Mouse (Mus musculus) neural tube, embryonic 12.5 days (tissue): Measurements from ENCODE around the gene E130208F15Rik. TPM values are rescaled to one million over a fixed set of nuclear protein-coding genes. Genes with fewer than 3 reads are reported as not detected.

Experiments used
- ATAC-seq: fragments of 200-750 bp; cut with Nextera tagmentation; 2 replicates; pipeline ENCODE4 v1.8.0; 2017; ENCODE audit warnings: low read depth, mild to moderate bottlenecking, moderate TSS enrichment, moderate library complexity; ENCODE audit not compliant: low FRiP score
- H3K27ac ChIP-seq: fragments of 300-500 bp; sonication (generic); 2 replicates; pipeline ENCODE4 v1.5.1; 2016
- H3K27me3 ChIP-seq: fragments of 300-500 bp; sonication (generic); replicated peaks from 2 replicates; pipeline ENCODE4 v1.6.1; 2016; ENCODE audit warnings: mild to moderate bottlenecking
- H3K36me3 ChIP-seq: fragments of 300-500 bp; sonication (generic); 2 replicates; pipeline ENCODE4 v1.6.1; 2016; ENCODE audit warnings: mild to moderate bottlenecking
- H3K4me1 ChIP-seq: fragments of 300-500 bp; sonication (generic); 2 replicates; pipeline ENCODE4 v1.6.1; 2016
- H3K4me2 ChIP-seq: fragments of 300-500 bp; sonication (generic); replicated peaks from 2 replicates; pipeline ENCODE4 v1.6.1; 2016; ENCODE audit warnings: mild to moderate bottlenecking
- H3K4me3 ChIP-seq: fragments of 300-500 bp; sonication (generic); 2 replicates; pipeline ENCODE4 v1.5.1; 2016
- H3K9ac ChIP-seq: fragments of 300-500 bp; sonication (generic); 2 replicates; pipeline ENCODE4 v1.6.1; 2016; ENCODE audit warnings: mild to moderate bottlenecking
- H3K9me3 ChIP-seq: fragments of 300-500 bp; sonication (generic); 2 replicates; pipeline ENCODE4 v1.6.1; 2016; ENCODE audit warnings: mild to moderate bottlenecking
- whole genome bisulfite sequencing: fragments of 180-500 bp; shearing (Covaris S2); methylation state at CpG from one replicate; pipeline ENCODE4 v1.1.7; 2016; 5-methylcytosine and 5-hydroxymethylcytosine counted together
- polyA plus RNA-seq: library from polyadenylated mRNA; unstranded; fragments of >200 nt; fragmentation: Nextera tagmentation; extraction: Ambion mirVana; gene quantifications from 2 replicates; pipeline ENCODE4 v1.2.1, GENCODE M21; 2016

The E130208F15Rik gene
- polyA plus RNA-seq, 1 experiment from 2014 or later = not detected

GRCm38 (mm10) chr7:30324300-30324944 lies 2.9 kb downstream of the E130208F15Rik start:
- Histone ChIP-seq H3K36me3 (0 out of 2 replicates have a peak, but pooled peaks cover under 1% of the 10 kb centered on the region), H3K9me3 (0 out of 2 replicates have a peak, but pooled peaks cover 5% of the 10 kb centered on the region), H3K4me2 (no peak overlapping the region), H3K4me3 (no peak overlapping the region), H3K9ac (no peak overlapping the region), H3K4me1 (peaks cover 22% of the 10 kb centered on the region), H3K27ac (no peak overlapping the region), H3K27me3 (0 out of 2 replicates have a peak, but pooled peaks cover 15% of the 10 kb centered on the region)
- 83% methylated on average over 5 of the region's 5 CpGs for WGBS
- no peak for ATAC-seq

- 0 out of 2 replicates have a peak, but pooled peaks cover 15% of the 10 kb centered on the region for H3K27me3 ChIP-seq
- no peak overlapping the region for H3K4me3 ChIP-seq
- no peaks in the 10 kb centered on the region for H3K36me3 ChIP-seq
- ATAC-seq = no peak
- H3K27ac ChIP-seq = no peak overlapping the region
- peaks cover 22% of the 10 kb centered on the region for H3K4me1 ChIP-seq
- H3K4me2 ChIP-seq = no peak overlapping the region
- H3K9me3 ChIP-seq = 0 out of 2 replicates have a peak, but pooled peaks cover 5% of the 10 kb centered on the region
- no peak overlapping the region for H3K9ac ChIP-seq
- 42% methylated on average over 2 of the region's 2 CpGs for WGBS
Measured at GRCm38 (mm10) chr7:30325364-30325763, 3.8 kb downstream of the E130208F15Rik start.

- no peak overlapping the region for H3K9ac ChIP-seq
- no peak overlapping the region for H3K4me3 ChIP-seq
- H3K9me3 ChIP-seq = 0 out of 2 replicates have a peak, but pooled peaks cover 5% of the 10 kb centered on the region
- peaks cover 16% of the 10 kb centered on the region for H3K4me1 ChIP-seq
- H3K27ac ChIP-seq = no peak overlapping the region
- no peak overlapping the region for H3K4me2 ChIP-seq
- no peaks in the 10 kb centered on the region for H3K36me3 ChIP-seq
- no peak for ATAC-seq
- H3K27me3 ChIP-seq = 0 out of 2 replicates have a peak, but pooled peaks cover 15% of the 10 kb centered on the region
Measured at GRCm38 (mm10) chr7:30326427-30326826, 4.9 kb downstream of the E130208F15Rik start.

- 0 out of 2 replicates have a peak, but pooled peaks cover 5% of the 10 kb centered on the region for H3K9me3 ChIP-seq
- 0 out of 2 replicates have a peak, but pooled peaks cover 15% of the 10 kb centered on the region for H3K27me3 ChIP-seq
- no peak overlapping the region for H3K9ac ChIP-seq
- no peak overlapping the region for H3K27ac ChIP-seq
- H3K4me3 ChIP-seq = no peak overlapping the region
- no peak overlapping the region for H3K4me2 ChIP-seq
- ATAC-seq = no peak
- H3K4me1 ChIP-seq = peaks cover 15% of the 10 kb centered on the region; the same call in 1 of the 2 replicates
- H3K36me3 ChIP-seq = no peaks in the 10 kb centered on the region
- 58% methylated on average over 15 of the region's 15 CpGs for whole genome bisulfite sequencing
Measured at GRCm38 (mm10) chr7:30327140-30327539, 5.6 kb downstream of the E130208F15Rik start.

- peaks cover 9% of the 10 kb centered on the region; the same call in 1 of the 2 replicates for H3K4me1 ChIP-seq
- H3K4me2 ChIP-seq = no peak overlapping the region
- no peak overlapping the region for H3K27ac ChIP-seq
- 0 out of 2 replicates have a peak, but pooled peaks cover 5% of the 10 kb centered on the region for H3K9me3 ChIP-seq
- 0 out of 2 replicates have a peak, but pooled peaks cover 15% of the 10 kb centered on the region for H3K27me3 ChIP-seq
- H3K9ac ChIP-seq = no peak overlapping the region
- H3K4me3 ChIP-seq = no peak overlapping the region
- WGBS = 27% methylated on average over 10 of the region's 10 CpGs
- ATAC-seq = no peak
- no peaks in the 10 kb centered on the region for H3K36me3 ChIP-seq
Measured at GRCm38 (mm10) chr7:30328379-30328778, 6.8 kb downstream of the E130208F15Rik start.

- Histone ChIP-seq H3K4me1 (peaks cover 9% of the 10 kb centered on the region; the same call in 1 of the 2 replicates), H3K4me3 (no peak overlapping the region), H3K36me3 (no peaks in the 10 kb centered on the region), H3K9ac (no peak overlapping the region), H3K4me2 (peak overlapping the region; percentile 50), H3K9me3 (no peaks in the 10 kb centered on the region), H3K27ac (no peak overlapping the region), H3K27me3 (peaks cover 34% of the 10 kb centered on the region)
- peak; percentile 92 for ATAC-seq
- 7% methylated on average over 13 of the region's 13 CpGs for WGBS
Measured at GRCm38 (mm10) chr7:30331887-30332286, 10.3 kb downstream of the E130208F15Rik start.

- Histone ChIP-seq H3K36me3 (no peaks in the 10 kb centered on the region), H3K4me1 (peaks cover 5% of the 10 kb centered on the region; the same call in 1 of the 2 replicates), H3K4me2 (peak overlapping the region; percentile 50), H3K4me3 (no peak overlapping the region), H3K27me3 (peaks cover 29% of the 10 kb centered on the region), H3K9ac (no peak overlapping the region), H3K27ac (no peak overlapping the region), H3K9me3 (no peaks in the 10 kb centered on the region)
- ATAC-seq = no peak
- WGBS = 68% methylated on average over 18 of the region's 18 CpGs
Measured at GRCm38 (mm10) chr7:30332622-30333259, 11.2 kb downstream of the E130208F15Rik start.

- no peak overlapping the region for H3K4me2 ChIP-seq
- H3K27me3 ChIP-seq = peaks cover 26% of the 10 kb centered on the region
- no peak overlapping the region for H3K27ac ChIP-seq
- no peak overlapping the region for H3K4me3 ChIP-seq
- H3K36me3 ChIP-seq = no peaks in the 10 kb centered on the region
- peaks cover 5% of the 10 kb centered on the region; the same call in 1 of the 2 replicates for H3K4me1 ChIP-seq
- 0 out of 2 replicates have a peak, but pooled peaks have one; percentile 11 for ATAC-seq
- H3K9ac ChIP-seq = no peak overlapping the region
- 56% methylated on average over 4 of the region's 4 CpGs for WGBS
- no peaks in the 10 kb centered on the region for H3K9me3 ChIP-seq
Measured at GRCm38 (mm10) chr7:30333436-30333835, 11.9 kb downstream of the E130208F15Rik start.

GRCm38 (mm10) chr7:30334563-30334962 lies 13.0 kb downstream of the E130208F15Rik start:
- H3K27ac ChIP-seq = no peak overlapping the region
- no peaks in the 10 kb centered on the region for H3K9me3 ChIP-seq
- H3K4me3 ChIP-seq = no peak overlapping the region
- no peaks in the 10 kb centered on the region for H3K36me3 ChIP-seq
- peaks cover 19% of the 10 kb centered on the region for H3K27me3 ChIP-seq
- no peak overlapping the region for H3K4me2 ChIP-seq
- peaks cover 5% of the 10 kb centered on the region; the same call in 1 of the 2 replicates for H3K4me1 ChIP-seq
- no peak overlapping the region for H3K9ac ChIP-seq
- no peak for ATAC-seq
- 61% methylated on average over 5 of the region's 5 CpGs for WGBS

GRCm38 (mm10) chr7:30335688-30336087 lies 14.1 kb downstream of the E130208F15Rik start:
- Histone ChIP-seq H3K9ac (no peak overlapping the region), H3K4me2 (no peak overlapping the region)
- 74% methylated on average over 6 of the region's 6 CpGs for WGBS

GRCm38 (mm10) chr7:30336384-30336783 lies 14.8 kb downstream of the E130208F15Rik start:
- H3K27me3 ChIP-seq = peaks cover 19% of the 10 kb centered on the region
- peaks cover 3% of the 10 kb centered on the region; the same call in 1 of the 2 replicates for H3K4me1 ChIP-seq
- no peak overlapping the region for H3K4me3 ChIP-seq
- no peak overlapping the region for H3K4me2 ChIP-seq
- H3K9ac ChIP-seq = no peak overlapping the region
- H3K27ac ChIP-seq = no peak overlapping the region
- no peak for ATAC-seq
- no peaks in the 10 kb centered on the region for H3K9me3 ChIP-seq
- no peaks in the 10 kb centered on the region for H3K36me3 ChIP-seq
- 2% methylated on average over 9 of the region's 9 CpGs for WGBS

More at GRCm38 (mm10) chr7:30335688-30336087, 14.1 kb downstream of the E130208F15Rik start:
- no peak overlapping the region for H3K27ac ChIP-seq
- peaks cover 5% of the 10 kb centered on the region; the same call in 1 of the 2 replicates for H3K4me1 ChIP-seq
- peaks cover 19% of the 10 kb centered on the region for H3K27me3 ChIP-seq
- no peak for ATAC-seq
- no peaks in the 10 kb centered on the region for H3K36me3 ChIP-seq
- H3K9me3 ChIP-seq = no peaks in the 10 kb centered on the region
- H3K4me3 ChIP-seq = no peak overlapping the region

GRCm38 (mm10) chr7:30339432-30340109 lies 18.0 kb downstream of the E130208F15Rik start:
- H3K4me2 ChIP-seq = no peak overlapping the region
- no peaks in the 10 kb centered on the region for H3K9me3 ChIP-seq
- no peaks in the 10 kb centered on the region for H3K36me3 ChIP-seq
- WGBS = 76% methylated on average over 5 of the region's 5 CpGs
- no peak overlapping the region for H3K9ac ChIP-seq
- H3K4me1 ChIP-seq = no peaks in the 10 kb centered on the region
- no peak overlapping the region for H3K4me3 ChIP-seq
- H3K27ac ChIP-seq = no peak overlapping the region
- no peak for ATAC-seq
- peaks cover 16% of the 10 kb centered on the region for H3K27me3 ChIP-seq
